10 mouse cellular contexts compared by ENCODE assay signal in the genomic region with DNA sequence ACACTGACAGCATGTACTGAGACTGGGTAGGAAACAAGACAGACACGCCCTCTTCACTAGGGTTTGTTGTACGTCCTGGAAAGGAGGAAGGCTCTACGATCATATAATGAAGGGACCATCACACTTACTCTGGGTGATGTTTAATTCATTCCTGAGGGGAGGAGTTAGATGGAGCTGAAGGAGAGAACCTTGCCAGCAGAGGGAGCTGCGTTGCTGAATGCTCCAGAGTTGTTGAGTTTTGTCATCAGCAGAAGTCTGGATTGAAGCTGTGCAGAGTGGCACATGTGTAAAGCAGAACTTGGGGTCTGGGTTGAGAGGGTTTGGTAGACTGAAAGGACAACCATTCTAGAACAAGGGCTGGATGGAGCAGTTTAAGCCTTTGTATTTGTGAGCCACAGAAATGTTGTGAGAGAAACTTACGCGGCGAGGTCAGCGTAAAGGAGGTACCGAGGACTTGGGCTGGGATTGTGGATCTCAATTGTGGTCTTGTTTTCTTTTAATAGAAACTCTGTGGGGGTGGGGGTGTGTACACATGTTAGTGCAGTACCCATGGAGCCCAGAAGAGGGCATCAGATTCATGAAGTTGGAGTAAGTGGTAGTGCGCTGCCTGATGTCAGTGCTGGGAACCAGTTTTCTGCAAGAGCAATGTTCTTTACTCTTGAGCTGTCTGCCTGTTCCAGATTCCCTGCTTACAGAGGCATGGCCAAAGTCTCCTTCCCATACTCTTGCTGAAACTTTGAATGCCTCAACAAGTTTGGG. TPM values are rescaled to one million over a fixed set of nuclear protein-coding genes. Genes with fewer than 3 reads are reported as not detected.
DNase-seq lines count a peak whose midpoint lies in the region; ATAC-seq and TF ChIP-seq lines count a peak whose summit lies in the region.
"Had no signal": no experiment of that assay in that cellular context is flagged by ENCODE, and none has a peak within 500 bp of the region (broad histone marks: within the 10 kb centered on the region; RNA-seq: fewer than 3 reads in every experiment).

No protein-coding gene starts in this region.

- no peak overlapping the region for H3K9ac ChIP-seq in hindbrain, postnatal 0 days (replicated peaks; ENCODE audit: low read length)
- H3K9ac ChIP-seq in hindbrain, embryonic 11.5 days (ENCODE audit: low read depth, low read length) = no peak overlapping the region
- no peak overlapping the region for H3K9ac ChIP-seq in forebrain, embryonic 14.5 days (ENCODE audit: low read length)
- H3K9ac ChIP-seq: heart, embryonic 15.5 days had no signal

- no peak overlapping the region for H3K4me2 ChIP-seq in hindbrain, postnatal 0 days (ENCODE audit: low read depth, low read length)
- H3K4me2 ChIP-seq in hindbrain, embryonic 11.5 days (replicated peaks; ENCODE audit: low read depth, low read length) = no peak overlapping the region
- no peak overlapping the region for H3K4me2 ChIP-seq in forebrain, embryonic 14.5 days (ENCODE audit: low read length)

- no peak for ATAC-seq in hindbrain, postnatal 0 days
- ATAC-seq in hindbrain, embryonic 11.5 days (ENCODE audit: low FRiP score) = no peak
- ATAC-seq in frontal cortex, adult (ENCODE audit: low TSS enrichment) = no peak
- no peak for ATAC-seq in forebrain, embryonic 14.5 days

- H3K4me1 ChIP-seq in hindbrain, postnatal 0 days (ENCODE audit: insufficient read depth, low read length) = no peaks in the 10 kb centered on the region; the same call in 1 of the 2 replicates
- H3K4me1 ChIP-seq in hindbrain, embryonic 11.5 days (replicated peaks; ENCODE audit: control insufficient read depth, insufficient read depth, low read length) = no peaks in the 10 kb centered on the region
- H3K4me1 ChIP-seq in forebrain, embryonic 14.5 days (ENCODE audit: control insufficient read depth, insufficient read depth, low read length) = peaks cover 9% of the 10 kb centered on the region

- H3K9me3 ChIP-seq in hindbrain, postnatal 0 days (ENCODE audit: low read length) = no peaks in the 10 kb centered on the region
- H3K9me3 ChIP-seq in hindbrain, embryonic 11.5 days (ENCODE audit: control insufficient read depth, low read length) = no peaks in the 10 kb centered on the region
- no peaks in the 10 kb centered on the region for H3K9me3 ChIP-seq in forebrain, embryonic 14.5 days (replicated peaks; ENCODE audit: control insufficient read depth, low read length)
- H3K9me3 ChIP-seq: heart, embryonic 15.5 days had no signal

- no peak overlapping the region for H3K27ac ChIP-seq in hindbrain, postnatal 0 days
- H3K27ac ChIP-seq in hindbrain, embryonic 11.5 days (ENCODE audit: low read depth, low read length) = no peak overlapping the region
- H3K27ac ChIP-seq in forebrain, embryonic 14.5 days (ENCODE audit: low read depth, low read length) = no peak overlapping the region
- H3K27ac ChIP-seq: heart, embryonic 15.5 days; midbrain, embryonic 10.5 days had no signal

- H3K4me3 ChIP-seq in hindbrain, postnatal 0 days (ENCODE audit: low read length) = no peak overlapping the region
- no peak overlapping the region for H3K4me3 ChIP-seq in hindbrain, embryonic 11.5 days (ENCODE audit: low read depth, low read length)
- H3K4me3 ChIP-seq in forebrain, embryonic 14.5 days (ENCODE audit: low read depth, low read length) = no peak overlapping the region

- 97% methylated on average over 10 of the region's 10 CpGs for WGBS in hindbrain, postnatal 0 days
- 94% methylated on average over 10 of the region's 10 CpGs for WGBS in hindbrain, embryonic 11.5 days
- 96% methylated on average over 10 of the region's 10 CpGs for WGBS in forebrain, embryonic 14.5 days

- no peaks in the 10 kb centered on the region for H3K27me3 ChIP-seq in hindbrain, postnatal 0 days (ENCODE audit: insufficient read depth, low read length)
- H3K27me3 ChIP-seq in hindbrain, embryonic 11.5 days (ENCODE audit: control insufficient read depth, insufficient read depth, low read length) = no peaks in the 10 kb centered on the region
- H3K27me3 ChIP-seq in forebrain, embryonic 14.5 days (replicated peaks; ENCODE audit: control insufficient read depth, insufficient read depth, low read length) = no peaks in the 10 kb centered on the region
- H3K27me3 ChIP-seq: heart, embryonic 15.5 days had no signal

- peak; percentile 52 for TF ChIP-seq CTCF in hindbrain, postnatal 0 days (IDR thresholded peaks at IDR 0.05; ENCODE audit: low read depth)

- peaks cover 42% of the 10 kb centered on the region for H3K36me3 ChIP-seq in hindbrain, postnatal 0 days (ENCODE audit: insufficient read depth, low read length)
- H3K36me3 ChIP-seq in hindbrain, embryonic 11.5 days (ENCODE audit: control insufficient read depth, insufficient read depth, low read length) = peaks cover 21% of the 10 kb centered on the region; the same call in 1 of the 2 replicates
- peaks cover 65% of the 10 kb centered on the region for H3K36me3 ChIP-seq in forebrain, embryonic 14.5 days (ENCODE audit: control insufficient read depth, insufficient read depth, low read length)

- peak; percentile 45 for DNase-seq in hindbrain, postnatal 0 days (ENCODE audit: low spot score)
- DNase-seq in hindbrain, embryonic 11.5 days (ENCODE audit: low spot score) = no peak
- DNase-seq in CD4-positive, CD25-positive, alpha-beta regulatory T cell, adult 2 months (ENCODE audit: low read depth, low spot score) = peak; percentile 77
- DNase-seq in adipocyte (ENCODE audit: low spot score) = peak; percentile 43
- DNase-seq in lung, postnatal 10 days = peak; percentile 45
- DNase-seq in forebrain, embryonic 14.5 days (ENCODE audit: low spot score) = no peak
- DNase-seq in layer of hippocampus, postnatal 36 days = no peak

RNA-seq across cellular contexts. Expression of gene Actr8, which starts 2.5 kb away (rescaled TPM):
- 38.0 and 40.0 TPM in 2 replicates for total RNA-seq in hindbrain, postnatal 0 days (2014; rRNA removed)
- 51.3 and 54.9 TPM in 2 replicates for polyA plus RNA-seq in hindbrain, postnatal 0 days (2015; fragmentation: Nextera tagmentation; extraction: Ambion mirVana)
- polyA plus RNA-seq in hindbrain, embryonic 11.5 days (2014; fragmentation: Nextera tagmentation; extraction: Ambion mirVana) = 81.8 and 82.3 TPM in 2 replicates
- polyA plus RNA-seq in forebrain, embryonic 14.5 days (2014; fragmentation: Nextera tagmentation; extraction: Ambion mirVana) = 66.1 and 75.8 TPM in 2 replicates
- 10 to 100 TPM; 74.0 to 80.7 TPM for total RNA-seq in layer of hippocampus, postnatal 36 days (2021)

RNA-seq across cellular contexts. Expression of gene Selenok, which starts 12.5 kb away (rescaled TPM):
- total RNA-seq in hindbrain, postnatal 0 days (2014; rRNA removed) = 47.9 and 73.1 TPM in 2 replicates
- polyA plus RNA-seq in hindbrain, postnatal 0 days (2015; fragmentation: Nextera tagmentation; extraction: Ambion mirVana) = 429 and 448 TPM in 2 replicates
- polyA plus RNA-seq in hindbrain, embryonic 11.5 days (2014; fragmentation: Nextera tagmentation; extraction: Ambion mirVana) = 314 and 327 TPM in 2 replicates
- 389 and 423 TPM in 2 replicates for polyA plus RNA-seq in forebrain, embryonic 14.5 days (2014; fragmentation: Nextera tagmentation; extraction: Ambion mirVana)
- 100 to 1,000 TPM; 117 to 121 TPM for total RNA-seq in layer of hippocampus, postnatal 36 days (2021)

RNA-seq across cellular contexts. Expression of gene Il17rb, which starts 28.1 kb away (rescaled TPM):
- total RNA-seq in hindbrain, postnatal 0 days (2014; rRNA removed) = 0.18 and 0.58 TPM in 2 replicates
- 0.86 and 0.94 TPM in 2 replicates for polyA plus RNA-seq in hindbrain, postnatal 0 days (2015; fragmentation: Nextera tagmentation; extraction: Ambion mirVana)
- 0.96 and 0.97 TPM in 2 replicates for polyA plus RNA-seq in hindbrain, embryonic 11.5 days (2014; fragmentation: Nextera tagmentation; extraction: Ambion mirVana)
- 0.94 and 0.95 TPM in 2 replicates for polyA plus RNA-seq in forebrain, embryonic 14.5 days (2014; fragmentation: Nextera tagmentation; extraction: Ambion mirVana)
- total RNA-seq in layer of hippocampus, postnatal 36 days (2021) = 1 to 10 TPM; 1.2 to 1.5 TPM

RNA-seq across cellular contexts. Expression of gene Chdh, which starts 28.2 kb away (rescaled TPM):
- total RNA-seq in hindbrain, postnatal 0 days (2014; rRNA removed) = 1.3 TPM in 2 replicates
- 0.30 and 0.58 TPM in 2 replicates for polyA plus RNA-seq in hindbrain, postnatal 0 days (2015; fragmentation: Nextera tagmentation; extraction: Ambion mirVana)
- polyA plus RNA-seq in hindbrain, embryonic 11.5 days (2014; fragmentation: Nextera tagmentation; extraction: Ambion mirVana) = 0.04 TPM in 1 of 2 replicates, not detected in the other
- 0.22 TPM in 1 of 2 replicates, not detected in the other for polyA plus RNA-seq in forebrain, embryonic 14.5 days (2014; fragmentation: Nextera tagmentation; extraction: Ambion mirVana)
- total RNA-seq in layer of hippocampus, postnatal 36 days (2021) = 1 to 10 TPM; 2.0 to 2.7 TPM
- polyA plus RNA-seq: midbrain, embryonic 10.5 days had no signal

Comparison
In these comparisons a context has a peak if more than half of its experiments do, and no peak if none do; other contexts are left out.
1. DNase-seq: peak in hindbrain, postnatal 0 days (single experiment), CD4-positive, CD25-positive, alpha-beta regulatory T cell, adult 2 months (single experiment), adipocyte (single experiment) and lung, postnatal 10 days (single experiment); none in hindbrain, embryonic 11.5 days (single experiment), forebrain, embryonic 14.5 days (single experiment) and layer of hippocampus, postnatal 36 days (0 of 2).